Mouse (Mus musculus) kidney, adult 2 months (tissue): Measurements from ENCODE around the gene Mgam. TPM values are rescaled to one million over a fixed set of nuclear protein-coding genes. Genes with fewer than 3 reads are reported as not detected.

Experiments used
- DNase-seq: peaks from one replicate; pipeline ENCODE4 v3.0.0; 2021
- H3K27ac ChIP-seq: fragments of 200-500 bp; 2 replicates; pipeline ENCODE4 v1.5.1; 2012; ENCODE audit warnings: low read depth, low read length, control low read depth, inconsistent platforms; ENCODE audit not compliant: insufficient read depth
- H3K27me3 ChIP-seq: fragments of 200-500 bp; replicated peaks from 2 replicates; pipeline ENCODE4 v1.6.1; 2012; ENCODE audit warnings: mild to moderate bottlenecking, moderate library complexity, low read length, inconsistent platforms; ENCODE audit not compliant: control insufficient read depth, insufficient read depth
- H3K36me3 ChIP-seq: fragments of 200-500 bp; 2 replicates; pipeline ENCODE4 v1.6.1; 2012; ENCODE audit warnings: mild to moderate bottlenecking, moderate library complexity, low read length, inconsistent platforms; ENCODE audit not compliant: control insufficient read depth, insufficient read depth
- H3K4me1 ChIP-seq: fragments of 200-500 bp; 2 replicates; pipeline ENCODE4 v1.6.1; 2011; ENCODE audit warnings: low read length; ENCODE audit not compliant: control insufficient read depth, insufficient read depth
- H3K4me3 ChIP-seq: fragments of 200-500 bp; 2 replicates; pipeline ENCODE4 v1.5.1; 2011; ENCODE audit warnings: mild to moderate bottlenecking, low read depth, low read length, control low read depth; ENCODE audit not compliant: insufficient read depth
- CTCF ChIP-seq: fragments of 200-500 bp; conservative IDR thresholded peaks from 2 replicates; pipeline ENCODE4 v1.5.1; 2011; ENCODE audit warnings: low read depth, mild to moderate bottlenecking, control low read depth, low read length, moderate library complexity, mixed read lengths; ENCODE audit not compliant: insufficient read depth, insufficient read length
- POLR2A ChIP-seq: fragments of 200-500 bp; IDR thresholded peaks from one replicate; pipeline ENCODE4 v1.6.1; 2011; ENCODE audit warnings: low read depth, low read length, control low read depth
- WGBS: fragments of 180-500 bp; shearing (Covaris S2); methylation state at CpG from one replicate; pipeline ENCODE4 v1.1.7; 2018; 5-methylcytosine and 5-hydroxymethylcytosine counted together
- polyA plus RNA-seq: library from polyadenylated mRNA; depleted of rRNA; stranded (reverse); fragments of >200 nt; gene quantifications from 2 replicates; pipeline ENCODE4 v1.2.3, GENCODE M21; 2012; rRNA removed

Mgam gene
- polyA plus RNA-seq, 1 experiment = 34.1 TPM

GRCm38 (mm10) chr6:40795077-40795812, 166.6 kb downstream of the Mgam start:
- no peaks in the 10 kb centered on the region for H3K36me3 ChIP-seq
- DNase-seq = no peak
- no peak overlapping the region for H3K4me3 ChIP-seq
- TF ChIP-seq POLR2A (no peak), CTCF (no peak)
- no peak overlapping the region for H3K27ac ChIP-seq
- H3K27me3 ChIP-seq = no peaks in the 10 kb centered on the region
- WGBS = 66% methylated on average over 4 of the region's 4 CpGs
- no peaks in the 10 kb centered on the region for H3K4me1 ChIP-seq

- no peak for TF ChIP-seq POLR2A
- no peak for TF ChIP-seq CTCF
- WGBS = 77% methylated on average over 5 of the region's 5 CpGs
- DNase-seq = no peak
- Histone ChIP-seq H3K27me3 (no peaks in the 10 kb centered on the region), H3K27ac (no peak overlapping the region), H3K36me3 (no peaks in the 10 kb centered on the region), H3K4me3 (no peak overlapping the region), H3K4me1 (no peaks in the 10 kb centered on the region)
These were observed 189.7 kb downstream of the Mgam start for GRCm38 (mm10) chr6:40818237-40818902.

Other genes with a start within 250 kb of the Mgam start
- gene E330009J07Rik, start 192.7 kb upstream of the Mgam start, polyA plus RNA-seq = 4.9 and 6.2 TPM in 2 replicates
- gene Wee2, start 189.7 kb upstream of the Mgam start, polyA plus RNA-seq = not detected in 2 replicates
- gene Ssbp1, start 157.5 kb upstream of the Mgam start, polyA plus RNA-seq = 9.6 and 13.5 TPM in 2 replicates
- not detected in 2 replicates for gene Tas2r137, start 137.6 kb upstream of the Mgam start, polyA plus RNA-seq
- gene Tas2r108, start 135.3 kb upstream of the Mgam start, polyA plus RNA-seq = 0.12 TPM in 1 of 2 replicates, not detected in the other
- gene Prss37, start 109.3 kb upstream of the Mgam start, polyA plus RNA-seq = 0.13 TPM in 1 of 2 replicates, not detected in the other
- gene Olfr461, start 73.8 kb upstream of the Mgam start, polyA plus RNA-seq = not detected in 2 replicates
- gene Olfr460, start 59.3 kb upstream of the Mgam start, polyA plus RNA-seq = 0.11 and 0.16 TPM in 2 replicates
- gene Clec5a, start 43.0 kb upstream of the Mgam start, polyA plus RNA-seq = 0.07 and 0.52 TPM in 2 replicates
- gene Tas2r138, start 15.5 kb upstream of the Mgam start, polyA plus RNA-seq = 0.08 and 0.15 TPM in 2 replicates